Comparison of ENCODE assay signal across 22 mouse cellular contexts in genomic region chr2:24042901-24043300, GRCm38 (mm10). TPM values are rescaled to one million over a fixed set of nuclear protein-coding genes. Genes with fewer than 3 reads are reported as not detected.
"Had no signal": no experiment of that assay in that cellular context is flagged by ENCODE, and none has a peak within 500 bp of the region (broad histone marks: within the 10 kb centered on the region; RNA-seq: fewer than 3 reads in every experiment).

No protein-coding gene starts in this region.

- H3K27ac ChIP-seq: liver, embryonic 14.5 days; midbrain, embryonic 13.5 days; midbrain, embryonic 15.5 days; neural tube, embryonic 12.5 days; stomach, embryonic 15.5 days; stomach, postnatal 0 days had no signal

- H3K27me3 ChIP-seq: megakaryocyte, embryonic 14.5 days; midbrain, embryonic 13.5 days; midbrain, embryonic 15.5 days; neural tube, embryonic 12.5 days; stomach, embryonic 15.5 days had no signal

- H3K4me1 ChIP-seq: megakaryocyte, embryonic 14.5 days; neural tube, embryonic 12.5 days; stomach, embryonic 15.5 days had no signal

- H3K9me3 ChIP-seq: megakaryocyte, embryonic 14.5 days; midbrain, embryonic 13.5 days; midbrain, embryonic 15.5 days; neural tube, embryonic 12.5 days; stomach, embryonic 15.5 days had no signal

- DNase-seq: lung, embryonic 14.5 days; lung, postnatal 4 days; right cerebral cortex, postnatal 14 days; thymus, adult 2 months; thymus, postnatal 14 days; thymus, postnatal 36 days had no signal

- ATAC-seq: midbrain, embryonic 13.5 days; midbrain, embryonic 15.5 days had no signal

- H3K36me3 ChIP-seq: midbrain, embryonic 13.5 days; midbrain, embryonic 15.5 days; neural tube, embryonic 12.5 days; stomach, embryonic 15.5 days had no signal

- H3K9ac ChIP-seq: liver, embryonic 14.5 days; lung, embryonic 14.5 days; midbrain, embryonic 13.5 days; midbrain, embryonic 15.5 days; neural tube, embryonic 12.5 days; stomach, embryonic 15.5 days had no signal

- H3K4me3 ChIP-seq: megakaryocyte, embryonic 14.5 days; midbrain, embryonic 13.5 days; midbrain, embryonic 15.5 days; neural tube, embryonic 12.5 days; stomach, embryonic 15.5 days had no signal

- H3K4me2 ChIP-seq: lung, embryonic 14.5 days; midbrain, embryonic 11.5 days; midbrain, embryonic 13.5 days; midbrain, embryonic 15.5 days; neural tube, embryonic 12.5 days; stomach, embryonic 15.5 days had no signal

RNA-seq across cellular contexts. Expression of gene Tbpl2, which starts 53.5 kb away (rescaled TPM):
- total RNA-seq: midbrain, postnatal 0 days; monocyte, adult 5-6 weeks; neutrophil, adult 5-6 weeks had no signal
- polyA plus RNA-seq: liver, embryonic 14.5 days; liver, embryonic 16.5 days; lung, embryonic 14.5 days; lung, embryonic 16.5 days; midbrain, embryonic 11.5 days; midbrain, embryonic 13.5 days; midbrain, embryonic 15.5 days; midbrain, postnatal 0 days; neural tube, embryonic 12.5 days; neural tube, embryonic 14.5 days; spleen, adult 2 months; stomach, embryonic 15.5 days; stomach, postnatal 0 days; testis, adult 2 months; thymus, adult 2 months had no signal
